Mouse (Mus musculus): ENCODE measurements around the gene Abhd12b.

- no peak for TF ChIP-seq E2F4 (IDR thresholded peaks at IDR 0.05; ENCODE audit: insufficient replicate concordance, low read depth, low read length)
- no peak for TF ChIP-seq JUN (IDR thresholded peaks at IDR 0.05; ENCODE audit: insufficient read depth, low read depth, low read length)
Measured at GRCm38 (mm10) chr12:70213601-70214000, 59.7 kb downstream of the Abhd12b start.

Data from CH12.LX (cell line).